Mouse (Mus musculus): Measurements from ENCODE around the gene Srpk2.

DNA sequence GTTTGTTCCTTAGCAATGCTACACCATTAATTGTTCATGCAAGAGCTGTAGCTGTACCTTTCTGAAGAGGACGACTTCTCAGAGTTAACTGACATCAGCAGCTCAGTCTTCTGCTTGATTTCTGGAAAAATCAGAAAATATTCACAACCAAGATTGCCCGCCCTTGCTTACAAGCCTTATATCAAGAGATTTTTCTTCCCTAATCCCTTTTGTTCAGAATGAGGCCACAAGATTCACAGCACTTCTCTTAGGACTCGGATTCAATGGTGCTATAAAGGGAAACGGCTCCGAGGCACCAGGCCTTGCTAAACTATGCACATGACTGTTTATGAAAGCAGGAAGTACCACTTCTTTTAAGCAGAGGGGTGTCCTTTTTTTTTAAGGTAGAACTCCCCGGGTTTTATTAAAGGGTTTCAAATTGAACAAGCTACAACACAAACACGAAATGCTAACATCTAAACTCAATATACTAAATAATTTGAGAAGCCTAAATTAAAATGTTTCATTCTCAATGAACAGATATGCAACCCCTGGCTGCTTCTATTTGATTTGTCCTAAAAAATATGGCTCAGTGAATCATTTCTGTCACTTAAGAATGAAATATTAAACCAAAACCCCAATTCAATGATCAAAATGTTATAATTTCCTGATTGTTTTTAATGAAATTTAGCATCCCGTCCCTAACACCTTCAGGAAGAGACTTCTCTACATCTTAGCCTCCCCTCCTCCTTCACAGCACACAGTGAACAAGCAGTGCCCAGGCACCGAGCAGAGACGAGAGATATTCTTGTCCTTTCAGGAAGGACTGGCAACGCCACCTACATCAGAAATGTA is 67.9 kb downstream of the Srpk2 start:
- no peak for TF ChIP-seq CTCF (conservative IDR thresholded peaks at IDR 0.05; ENCODE audit: low read length)
- TF ChIP-seq POU5F1 (IDR thresholded peaks at IDR 0.05; ENCODE audit: borderline replicate concordance, low read length): no peak
- no peak for TF ChIP-seq NANOG (IDR thresholded peaks at IDR 0.05; ENCODE audit: borderline replicate concordance, low read length)

Measured in E14TG2a.4 (cell line).